Mouse (Mus musculus): Measurements from ENCODE around the gene Inpp4b. TPM values are rescaled to one million over a fixed set of nuclear protein-coding genes. Genes with fewer than 3 reads are reported as not detected.
"Not testable (repeated sequence)": the region's sequence is repeated elsewhere in the genome, so short reads cannot be mapped to it uniquely, and the experiment has no call there.

Inpp4b gene
- polyA plus RNA-seq, 1 experiment from 2014 or later = 9.1 TPM

DNA sequence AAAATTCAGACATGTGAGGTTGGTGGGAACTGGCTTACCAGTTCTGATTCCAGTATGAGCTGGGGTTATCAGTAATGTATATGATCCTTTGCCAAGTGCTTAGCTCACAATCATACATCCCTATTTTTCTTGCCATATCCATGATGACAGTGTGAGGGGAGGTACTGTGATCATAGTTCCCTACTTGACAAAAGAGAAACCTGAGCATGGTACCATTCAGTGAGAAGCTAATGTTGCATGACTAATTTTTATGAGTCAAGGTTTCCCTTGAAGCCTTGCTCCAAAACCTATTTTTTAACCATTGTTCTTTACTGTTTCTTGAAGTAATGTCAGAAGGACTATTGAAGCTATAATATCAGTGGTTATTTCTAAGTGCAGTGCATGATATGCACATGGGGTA is 458.4 kb downstream of the Inpp4b start:
- Histone ChIP-seq H3K27me3 (ENCODE audit: insufficient read depth, low read length) (no peaks in the 10 kb centered on the region), H3K27ac (no peak overlapping the region), H3K4me3 (replicated peaks; ENCODE audit: low read depth, low read length) (no peak overlapping the region), H3K9ac (ENCODE audit: low read depth, low read length) (no peak overlapping the region), H3K4me2 (ENCODE audit: low read length) (no peak overlapping the region), H3K9me3 (replicated peaks; ENCODE audit: low read length) (no peaks in the 10 kb centered on the region), H3K36me3 (ENCODE audit: insufficient read depth, low read length) (no peaks in the 10 kb centered on the region), H3K4me1 (replicated peaks; ENCODE audit: insufficient read depth, low read length) (peaks cover 8% of the 10 kb centered on the region; the same call in 1 of the 2 replicates)
- no peak for TF ChIP-seq CTCF (IDR thresholded peaks at IDR 0.05; ENCODE audit: low read depth)
- ATAC-seq (replicated peaks; ENCODE audit: low FRiP score, low read depth) = no peak
- peak; percentile 40 for DNase-seq (ENCODE audit: low spot score)

DNA sequence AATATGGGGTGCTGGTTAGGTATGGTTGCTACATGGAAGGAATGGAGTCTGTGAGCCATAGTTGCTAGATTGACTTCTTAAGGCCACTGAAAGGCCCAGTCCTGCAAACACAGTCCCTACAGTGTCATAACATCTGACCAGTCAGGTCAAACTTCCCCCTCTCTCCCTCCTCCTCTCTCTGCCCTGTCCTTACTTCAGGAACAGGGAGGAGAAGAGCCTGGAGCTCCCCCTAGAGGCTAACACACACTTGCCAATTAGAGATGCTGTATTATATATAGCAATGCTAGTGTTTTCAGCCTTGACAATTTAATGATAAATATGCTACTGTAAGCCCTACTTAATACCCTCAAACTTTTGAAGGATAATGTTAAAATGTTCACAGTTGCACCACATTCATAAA is 464.4 kb downstream of the Inpp4b start:
- Histone ChIP-seq H3K36me3 (ENCODE audit: insufficient read depth, low read length) (no peaks in the 10 kb centered on the region), H3K27ac (no peak overlapping the region), H3K27me3 (ENCODE audit: insufficient read depth, low read length) (no peaks in the 10 kb centered on the region), H3K9ac (ENCODE audit: low read depth, low read length) (no peak overlapping the region), H3K4me3 (replicated peaks; ENCODE audit: low read depth, low read length) (no peak overlapping the region), H3K4me2 (ENCODE audit: low read length) (no peak overlapping the region), H3K4me1 (replicated peaks; ENCODE audit: insufficient read depth, low read length) (no peaks in the 10 kb centered on the region), H3K9me3 (replicated peaks; ENCODE audit: low read length) (no peaks in the 10 kb centered on the region)
- peak; percentile 90 for ATAC-seq (replicated peaks; ENCODE audit: low FRiP score, low read depth)
- peak; percentile 92 for TF ChIP-seq CTCF (IDR thresholded peaks at IDR 0.05; ENCODE audit: low read depth)
- peak; percentile 96 for DNase-seq (ENCODE audit: low spot score)

DNA sequence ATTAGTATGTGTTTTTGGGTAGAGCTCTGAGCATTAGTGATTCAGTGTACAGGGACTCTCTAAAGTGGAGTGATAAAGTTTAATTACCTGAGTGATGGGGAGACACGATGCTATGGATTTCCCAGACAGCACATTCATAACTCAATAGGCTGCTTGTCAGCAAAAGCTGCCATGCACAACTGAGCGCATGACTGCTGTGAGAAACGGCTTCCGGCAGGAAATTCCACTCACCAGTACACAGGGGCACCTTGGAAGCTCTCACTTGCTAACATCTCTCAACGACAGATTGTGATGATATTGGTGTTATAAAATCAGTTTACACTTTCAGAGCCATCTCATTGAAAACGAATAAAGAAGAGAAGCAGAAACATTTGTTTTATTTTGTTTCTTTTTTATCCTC is 465.2 kb downstream of the Inpp4b start:
- no peak for ATAC-seq (replicated peaks; ENCODE audit: low FRiP score, low read depth)

DNA sequence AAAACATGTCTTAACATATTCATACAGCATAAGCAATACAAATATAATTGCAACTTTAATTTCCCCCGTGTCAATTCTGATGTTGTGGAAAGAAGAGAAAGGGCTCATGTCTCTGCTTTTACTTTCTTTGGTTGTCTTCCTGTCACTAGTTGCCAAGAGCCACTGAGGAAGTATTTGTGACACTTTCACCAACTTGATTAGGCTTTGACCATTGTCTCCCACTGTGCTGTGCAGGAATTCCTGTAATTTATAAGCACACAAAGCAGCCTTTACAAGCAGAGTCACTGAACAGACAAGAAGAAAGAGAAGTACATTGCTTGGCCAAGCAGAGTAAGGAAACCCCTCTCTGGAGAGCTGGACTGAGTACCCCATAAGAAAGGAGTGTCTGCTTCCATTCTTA is 466.1 kb downstream of the Inpp4b start:
- H3K4me3 ChIP-seq (replicated peaks; ENCODE audit: low read depth, low read length) = no peak overlapping the region

More for the DNA sequence above, 465.2 kb downstream of the Inpp4b start:
- WGBS = 24% methylated on average over 6 of the region's 6 CpGs
- Histone ChIP-seq H3K36me3 (ENCODE audit: insufficient read depth, low read length) (no peaks in the 10 kb centered on the region), H3K9me3 (replicated peaks; ENCODE audit: low read length) (no peaks in the 10 kb centered on the region), H3K4me1 (replicated peaks; ENCODE audit: insufficient read depth, low read length) (no peaks in the 10 kb centered on the region), H3K27ac (no peak overlapping the region), H3K4me3 (replicated peaks; ENCODE audit: low read depth, low read length) (no peak overlapping the region), H3K9ac (ENCODE audit: low read depth, low read length) (no peak overlapping the region), H3K27me3 (ENCODE audit: insufficient read depth, low read length) (no peaks in the 10 kb centered on the region), H3K4me2 (ENCODE audit: low read length) (no peak overlapping the region)
- no peak for TF ChIP-seq CTCF (IDR thresholded peaks at IDR 0.05; ENCODE audit: low read depth)
- DNase-seq (ENCODE audit: low spot score) = peak; percentile 30

GRCm38 (mm10) chr8:81809414-81809813 is 467.1 kb downstream of the Inpp4b start:
- H3K9ac ChIP-seq (ENCODE audit: low read depth, low read length); DNase-seq (ENCODE audit: low spot score); H3K4me2 ChIP-seq (ENCODE audit: low read length); H3K4me1 ChIP-seq (replicated peaks; ENCODE audit: insufficient read depth, low read length); H3K4me3 ChIP-seq (replicated peaks; ENCODE audit: low read depth, low read length); H3K9me3 ChIP-seq (replicated peaks; ENCODE audit: low read length); ATAC-seq (replicated peaks; ENCODE audit: low FRiP score, low read depth); H3K27ac ChIP-seq; H3K27me3 ChIP-seq (ENCODE audit: insufficient read depth, low read length); H3K36me3 ChIP-seq (ENCODE audit: insufficient read depth, low read length): not testable (repeated sequence)

More for the DNA sequence above, 466.1 kb downstream of the Inpp4b start:
- Histone ChIP-seq H3K27me3 (ENCODE audit: insufficient read depth, low read length) (no peaks in the 10 kb centered on the region), H3K9ac (ENCODE audit: low read depth, low read length) (no peak overlapping the region), H3K27ac (no peak overlapping the region), H3K4me1 (replicated peaks; ENCODE audit: insufficient read depth, low read length) (no peaks in the 10 kb centered on the region), H3K4me2 (ENCODE audit: low read length) (no peak overlapping the region), H3K36me3 (ENCODE audit: insufficient read depth, low read length) (no peaks in the 10 kb centered on the region), H3K9me3 (replicated peaks; ENCODE audit: low read length) (no peaks in the 10 kb centered on the region)
- no peak for ATAC-seq (replicated peaks; ENCODE audit: low FRiP score, low read depth)
- DNase-seq (ENCODE audit: low spot score) = peak; percentile 32
- 88% methylated on average over 1 of the region's 1 CpGs for WGBS
- no peak for TF ChIP-seq CTCF (IDR thresholded peaks at IDR 0.05; ENCODE audit: low read depth)

GRCm38 (mm10) chr8:81812051-81812751 is 469.8 kb downstream of the Inpp4b start:
- Histone ChIP-seq H3K4me3 (replicated peaks; ENCODE audit: low read depth, low read length) (no peak overlapping the region), H3K27me3 (ENCODE audit: insufficient read depth, low read length) (no peaks in the 10 kb centered on the region), H3K4me1 (replicated peaks; ENCODE audit: insufficient read depth, low read length) (no peaks in the 10 kb centered on the region), H3K27ac (peak overlapping the region; percentile 13; the same call in 1 of the 2 replicates), H3K9ac (ENCODE audit: low read depth, low read length) (no peak overlapping the region), H3K36me3 (ENCODE audit: insufficient read depth, low read length) (no peaks in the 10 kb centered on the region), H3K4me2 (ENCODE audit: low read length) (no peak overlapping the region), H3K9me3 (replicated peaks; ENCODE audit: low read length) (no peaks in the 10 kb centered on the region)
- TF ChIP-seq CTCF (IDR thresholded peaks at IDR 0.05; ENCODE audit: low read depth) = peak; percentile 52; the same call in 1 of the 2 replicates
- 23% methylated on average over 3 of the region's 3 CpGs for WGBS
- no peak for ATAC-seq (replicated peaks; ENCODE audit: low FRiP score, low read depth)
- peak; percentile 79 for DNase-seq (ENCODE audit: low spot score)

DNA sequence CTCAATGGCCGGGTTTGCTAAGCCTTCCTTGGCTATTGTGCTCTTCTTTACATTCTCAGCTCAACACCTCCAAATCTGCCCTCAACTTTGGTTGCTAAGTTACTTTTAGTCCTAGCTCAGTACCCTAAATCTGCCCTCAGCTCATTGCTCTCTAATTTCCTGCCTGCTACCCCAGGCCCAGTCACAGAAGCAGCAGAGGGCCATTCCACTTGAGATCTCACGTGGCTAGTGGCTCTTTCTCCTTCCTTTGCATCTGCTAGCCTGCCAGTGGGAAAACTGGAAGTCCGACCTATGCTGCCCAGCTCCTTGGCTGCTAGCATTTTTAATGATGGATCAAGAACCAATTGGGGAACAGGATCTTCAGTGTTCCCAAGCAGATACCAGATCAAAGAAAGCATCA is 472.4 kb downstream of the Inpp4b start:
- no peak overlapping the region for H3K9ac ChIP-seq (ENCODE audit: low read depth, low read length)
- H3K27ac ChIP-seq = no peak overlapping the region
- WGBS = 63% methylated on average over 3 of the region's 3 CpGs
- ATAC-seq (replicated peaks; ENCODE audit: low FRiP score, low read depth) (no peak), DNase-seq (ENCODE audit: low spot score) (no peak)
- no peak overlapping the region for H3K4me2 ChIP-seq (ENCODE audit: low read length)
- no peak overlapping the region for H3K4me3 ChIP-seq (replicated peaks; ENCODE audit: low read depth, low read length)
- no peak for TF ChIP-seq CTCF (IDR thresholded peaks at IDR 0.05; ENCODE audit: low read depth)
- no peaks in the 10 kb centered on the region for H3K36me3 ChIP-seq (ENCODE audit: insufficient read depth, low read length)
- H3K4me1 ChIP-seq (replicated peaks; ENCODE audit: insufficient read depth, low read length) = no peaks in the 10 kb centered on the region
- no peaks in the 10 kb centered on the region for H3K27me3 ChIP-seq (ENCODE audit: insufficient read depth, low read length)
- no peaks in the 10 kb centered on the region for H3K9me3 ChIP-seq (replicated peaks; ENCODE audit: low read length)
